Mouse (Mus musculus) liver, postnatal 0 days (tissue): Measurements from ENCODE around the gene Tns1. TPM values are rescaled to one million over a fixed set of nuclear protein-coding genes. Genes with fewer than 3 reads are reported as not detected.

Experiments used
- ATAC-seq: fragments of 200-750 bp; cut with Nextera tagmentation; 2 replicates; pipeline ENCODE4 v1.8.0; 2017; ENCODE audit warnings: mild to moderate bottlenecking, moderate library complexity
- DNase-seq: peaks from one replicate; pipeline ENCODE4 v3.0.0-alpha.2; 2016
- H3K27ac ChIP-seq: fragments of 300-500 bp; sonication (generic); 2 replicates; pipeline ENCODE4 v1.5.1; 2014; ENCODE audit warnings: antibody characterized with exemption, moderate library complexity, mild to moderate bottlenecking, low read depth
- H3K27me3 ChIP-seq: fragments of 300-500 bp; sonication (generic); 2 replicates; pipeline ENCODE4 v1.6.1; 2014; ENCODE audit warnings: low read length, control low read depth, mixed read lengths; ENCODE audit not compliant: insufficient read depth
- H3K36me3 ChIP-seq: fragments of 300-500 bp; sonication (generic); replicated peaks from 2 replicates; pipeline ENCODE4 v1.6.1; 2014; ENCODE audit warnings: mild to moderate bottlenecking, control low read depth, low read length, moderate library complexity, mixed read lengths; ENCODE audit not compliant: insufficient read depth
- H3K4me1 ChIP-seq: fragments of 300-500 bp; sonication (generic); 2 replicates; pipeline ENCODE4 v1.6.1; 2014; ENCODE audit warnings: antibody characterized with exemption, mild to moderate bottlenecking, control low read depth; ENCODE audit not compliant: insufficient read depth
- H3K4me2 ChIP-seq: fragments of 300-500 bp; sonication (generic); 2 replicates; pipeline ENCODE4 v1.6.1; 2014; ENCODE audit warnings: low read depth, mild to moderate bottlenecking, low read length, moderate library complexity, mixed read lengths
- H3K4me3 ChIP-seq: fragments of 300-500 bp; sonication (generic); 2 replicates; pipeline ENCODE4 v1.5.1; 2014; ENCODE audit warnings: low read depth, low read length
- H3K9ac ChIP-seq: fragments of 300-500 bp; sonication (generic); replicated peaks from 2 replicates; pipeline ENCODE4 v1.6.1; 2014; ENCODE audit warnings: mild to moderate bottlenecking, moderate library complexity
- H3K9me3 ChIP-seq: fragments of 300-500 bp; sonication (generic); 2 replicates; pipeline ENCODE4 v1.6.1; 2016; ENCODE audit warnings: mild to moderate bottlenecking, control low read depth, low read length, mixed read lengths
- CTCF ChIP-seq: sonication (generic); IDR thresholded peaks from 2 replicates; pipeline ENCODE4 v1.5.1; 2016; ENCODE audit warnings: antibody characterized with exemption, low read depth
- EP300 ChIP-seq: IDR thresholded peaks from 2 replicates; pipeline ENCODE4 v1.6.1; 2016; ENCODE audit warnings: antibody characterized with exemption, low read depth, mild to moderate bottlenecking
- WGBS: fragments of 180-500 bp; shearing (Covaris S2); extraction: QIAGEN DNeasy Blood & Tissue Kit; methylation state at CpG from one replicate; pipeline ENCODE4 v1.1.7; 2014; ENCODE audit not compliant: insufficient replicate concordance; 5-methylcytosine and 5-hydroxymethylcytosine counted together
- polyA plus RNA-seq: library from polyadenylated mRNA; unstranded; fragments of >200 nt; fragmentation: Nextera tagmentation; extraction: Ambion mirVana; gene quantifications from 2 replicates; pipeline ENCODE4 v1.2.1, GENCODE M21; 2015

Gene Tns1
- polyA plus RNA-seq, 1 experiment from 2014 or later: 12.1 TPM

DNA sequence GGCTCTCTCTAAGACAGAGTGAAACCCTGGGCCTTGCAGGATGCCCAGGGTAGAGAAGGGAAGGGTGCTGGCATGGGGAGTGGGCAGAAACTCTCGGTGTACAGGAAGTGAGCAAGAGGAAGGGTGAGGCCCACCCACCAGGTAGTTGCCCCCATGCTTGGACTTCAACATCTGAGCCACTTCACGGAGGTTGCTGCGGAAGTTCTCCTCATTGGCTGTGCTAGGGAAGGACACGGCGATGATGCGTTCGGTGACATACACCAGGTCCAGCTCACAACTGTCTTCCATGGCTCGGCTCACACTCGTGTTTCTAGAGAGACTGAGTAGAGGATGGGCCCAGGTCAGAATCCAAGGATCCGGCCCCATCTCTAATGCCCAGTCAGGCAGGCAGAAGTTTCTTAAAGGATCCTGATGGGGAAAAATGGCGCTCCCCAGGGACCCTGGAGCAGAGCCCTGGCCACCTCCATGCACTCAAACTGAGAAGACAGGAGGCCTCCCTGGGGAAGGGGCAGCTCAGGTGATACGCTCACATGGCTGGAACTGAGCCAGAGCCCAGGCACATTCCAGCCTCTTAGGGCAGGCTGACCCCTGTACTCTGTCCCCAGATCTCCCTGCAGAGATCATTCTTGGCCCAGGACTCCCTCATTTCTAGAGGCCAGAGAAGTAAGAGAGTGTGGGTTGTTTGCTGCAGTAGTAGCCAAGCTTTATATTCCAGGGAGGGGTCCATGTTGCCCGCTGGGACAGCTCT lies 129.0 kb downstream of the Tns1 start:
- ATAC-seq: no peak
- TF ChIP-seq CTCF (no peak), EP300 (no peak)
- no peaks in the 10 kb centered on the region for H3K9me3 ChIP-seq

DNA sequence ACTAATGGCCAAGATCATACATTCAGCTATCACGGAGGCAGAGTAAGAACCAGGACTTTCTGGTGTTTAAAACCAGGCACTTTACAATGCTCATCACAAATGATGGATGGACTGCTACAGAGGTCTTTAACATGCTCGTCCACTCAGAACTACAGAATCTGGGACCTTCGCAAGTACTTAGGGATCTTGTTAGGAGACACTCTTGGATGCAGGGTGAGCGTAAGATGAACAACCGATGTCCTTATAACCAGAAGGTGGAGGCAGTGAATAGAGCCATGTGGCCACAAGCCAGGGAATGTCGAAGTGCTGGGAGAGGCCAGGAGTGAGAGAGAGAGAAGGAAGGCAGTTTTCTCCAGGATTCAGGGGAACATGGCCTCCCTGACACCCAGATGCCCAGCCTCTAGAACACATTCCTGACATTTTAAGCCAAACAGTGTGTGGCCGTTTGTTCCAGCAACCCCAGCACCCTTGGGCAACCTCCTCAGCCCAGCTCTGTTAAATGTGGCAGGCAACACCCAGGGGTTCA lies 130.3 kb downstream of the Tns1 start:
- Histone ChIP-seq H3K27ac (no peak overlapping the region), H3K36me3 (peaks cover 75% of the 10 kb centered on the region), H3K4me2 (no peak overlapping the region), H3K4me1 (peaks cover 11% of the 10 kb centered on the region), H3K9ac (no peak overlapping the region), H3K9me3 (no peaks in the 10 kb centered on the region), H3K4me3 (no peak overlapping the region), H3K27me3 (no peaks in the 10 kb centered on the region)
- TF ChIP-seq EP300 (no peak), CTCF (no peak)
- no peak for ATAC-seq
- 77% methylated on average over 7 of the region's 7 CpGs for WGBS
- DNase-seq: no peak

More for the DNA sequence above, 129.0 kb downstream of the Tns1 start:
- Histone ChIP-seq H3K4me1 (peaks cover 24% of the 10 kb centered on the region), H3K27me3 (no peaks in the 10 kb centered on the region), H3K9ac (no peak overlapping the region), H3K36me3 (peaks cover 62% of the 10 kb centered on the region), H3K27ac (no peak overlapping the region), H3K4me3 (no peak overlapping the region), H3K4me2 (no peak overlapping the region)
- DNase-seq: no peak
- 86% methylated on average over 13 of the region's 13 CpGs for WGBS

DNA sequence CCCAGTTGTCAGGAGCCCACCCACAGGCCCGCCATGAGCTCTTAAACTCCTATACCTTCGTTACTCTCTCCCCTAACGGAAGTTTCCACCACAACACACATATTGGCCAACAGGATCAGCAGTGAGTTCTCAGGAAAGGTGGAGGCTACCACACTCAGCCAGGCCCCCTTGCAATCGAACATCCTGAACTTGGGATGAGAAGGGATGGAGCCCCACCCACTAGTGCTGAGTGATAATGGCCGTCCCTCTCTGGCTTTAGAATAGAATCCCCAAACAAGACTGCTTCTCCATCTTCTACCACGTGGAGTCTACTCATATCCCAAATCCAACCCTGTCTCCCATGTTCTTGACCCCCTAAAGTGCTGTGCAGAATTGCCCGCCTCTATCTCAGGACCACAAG lies 131.0 kb downstream of the Tns1 start:
- Histone ChIP-seq H3K4me3 (no peak overlapping the region), H3K36me3 (peaks cover 77% of the 10 kb centered on the region), H3K27ac (no peak overlapping the region), H3K27me3 (no peaks in the 10 kb centered on the region), H3K4me2 (no peak overlapping the region), H3K9me3 (no peaks in the 10 kb centered on the region), H3K4me1 (peaks cover 4% of the 10 kb centered on the region), H3K9ac (no peak overlapping the region)
- ATAC-seq (no peak), DNase-seq (no peak)
- no peak for TF ChIP-seq EP300
- TF ChIP-seq CTCF: no peak
- WGBS: 79% methylated on average over 7 of the region's 7 CpGs

DNA sequence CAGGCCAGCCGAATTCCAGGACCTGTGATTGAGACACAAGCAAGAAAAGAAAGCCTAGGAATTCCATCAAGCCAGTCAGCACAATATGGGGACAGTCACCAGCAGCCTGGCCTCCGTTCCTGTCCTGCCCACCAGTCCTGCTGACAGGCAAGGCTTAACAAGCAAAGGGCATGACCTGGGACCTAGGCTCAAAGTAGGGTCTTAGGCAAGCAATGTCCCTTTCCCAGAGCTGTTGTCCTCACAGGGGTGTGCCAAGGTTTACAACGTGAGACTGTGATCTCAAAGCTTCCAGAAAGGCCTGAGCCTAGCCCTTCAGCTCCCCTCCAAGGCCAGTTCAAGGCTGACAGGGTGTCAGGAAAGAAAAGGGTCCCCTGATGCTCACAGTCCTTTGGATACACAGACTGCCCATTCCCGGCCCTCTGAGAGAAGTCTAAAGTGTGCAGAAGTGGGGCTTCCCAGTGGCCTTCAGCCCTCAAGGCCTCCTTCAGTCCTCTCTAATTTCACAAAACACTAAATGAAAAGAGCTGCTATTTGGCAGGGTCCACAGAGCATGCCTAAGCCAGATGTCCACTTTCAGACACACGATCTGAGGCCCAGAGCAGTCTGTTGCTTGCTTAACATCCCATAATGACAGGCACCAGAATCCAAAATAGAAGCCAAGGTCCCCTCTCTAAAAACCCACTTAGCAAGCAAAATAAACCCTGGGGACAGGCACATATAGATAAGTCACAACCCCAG lies 131.9 kb downstream of the Tns1 start:
- WGBS: 75% methylated on average over 5 of the region's 5 CpGs
- Histone ChIP-seq H3K4me2 (no peak overlapping the region), H3K36me3 (peaks cover 72% of the 10 kb centered on the region)

DNA sequence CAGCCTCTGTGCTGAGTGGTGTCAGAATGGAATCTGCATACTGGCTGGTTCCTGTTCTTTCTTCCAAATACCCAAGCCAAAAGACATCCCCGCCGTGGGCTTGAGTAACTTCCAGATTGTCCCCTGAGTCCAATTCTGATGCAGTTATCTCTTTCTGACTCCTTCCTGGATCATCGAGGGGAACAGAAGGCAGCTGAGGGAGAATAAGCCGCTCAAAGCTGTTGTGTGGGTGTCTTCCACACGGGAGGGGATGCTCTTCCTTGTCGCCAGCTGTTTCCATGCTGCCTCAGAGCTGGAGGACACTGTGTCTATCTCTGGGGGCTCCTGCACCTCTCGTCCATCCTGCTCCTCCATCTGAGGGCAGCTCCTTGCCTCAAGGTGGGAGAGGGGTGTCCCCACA lies 133.0 kb downstream of the Tns1 start:
- Histone ChIP-seq H3K4me2 (no peak overlapping the region), H3K4me1 (peaks cover 2% of the 10 kb centered on the region; the same call in 1 of the 2 replicates), H3K9me3 (no peaks in the 10 kb centered on the region), H3K36me3 (peaks cover 62% of the 10 kb centered on the region), H3K27ac (no peak overlapping the region), H3K27me3 (no peaks in the 10 kb centered on the region), H3K9ac (no peak overlapping the region), H3K4me3 (no peak overlapping the region)
- 77% methylated on average over 7 of the region's 7 CpGs for WGBS
- DNase-seq (no peak), ATAC-seq (no peak)
- TF ChIP-seq EP300: no peak
- TF ChIP-seq CTCF: no peak

More for the DNA sequence above, 131.9 kb downstream of the Tns1 start:
- TF ChIP-seq CTCF (no peak), EP300 (no peak)
- Histone ChIP-seq H3K27me3 (no peaks in the 10 kb centered on the region), H3K9me3 (no peaks in the 10 kb centered on the region), H3K4me1 (peaks cover 2% of the 10 kb centered on the region; the same call in 1 of the 2 replicates), H3K9ac (no peak overlapping the region), H3K4me3 (no peak overlapping the region), H3K27ac (no peak overlapping the region)
- DNase-seq: no peak
- ATAC-seq: no peak

DNA sequence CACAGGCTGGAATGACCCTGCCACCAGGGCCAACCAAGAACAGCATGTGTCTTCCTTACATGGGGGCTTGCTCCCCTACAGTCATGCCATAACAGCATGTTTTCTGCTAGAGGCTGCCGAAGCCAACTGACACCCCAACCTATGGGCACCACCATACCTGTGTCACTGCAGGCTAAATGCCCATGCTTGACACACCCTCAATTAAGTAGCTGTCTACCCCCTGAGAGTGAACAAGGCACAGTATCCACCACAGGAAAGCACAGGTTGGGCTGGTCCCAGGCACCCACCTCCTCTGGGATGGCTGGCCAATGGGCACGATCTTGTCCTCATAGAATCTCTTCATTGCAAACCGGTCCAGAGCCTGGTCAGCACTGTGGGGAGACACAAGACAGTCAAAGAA lies 134.2 kb downstream of the Tns1 start:
- Histone ChIP-seq H3K9ac (no peak overlapping the region), H3K27ac (no peak overlapping the region), H3K4me2 (no peak overlapping the region), H3K9me3 (no peaks in the 10 kb centered on the region), H3K36me3 (peaks cover 63% of the 10 kb centered on the region), H3K27me3 (no peaks in the 10 kb centered on the region), H3K4me3 (no peak overlapping the region), H3K4me1 (no peaks in the 10 kb centered on the region)
- TF ChIP-seq CTCF (no peak), EP300 (no peak)
- WGBS: 82% methylated on average over 3 of the region's 3 CpGs
- DNase-seq (no peak), ATAC-seq (no peak)
